In the genomic region with DNA sequence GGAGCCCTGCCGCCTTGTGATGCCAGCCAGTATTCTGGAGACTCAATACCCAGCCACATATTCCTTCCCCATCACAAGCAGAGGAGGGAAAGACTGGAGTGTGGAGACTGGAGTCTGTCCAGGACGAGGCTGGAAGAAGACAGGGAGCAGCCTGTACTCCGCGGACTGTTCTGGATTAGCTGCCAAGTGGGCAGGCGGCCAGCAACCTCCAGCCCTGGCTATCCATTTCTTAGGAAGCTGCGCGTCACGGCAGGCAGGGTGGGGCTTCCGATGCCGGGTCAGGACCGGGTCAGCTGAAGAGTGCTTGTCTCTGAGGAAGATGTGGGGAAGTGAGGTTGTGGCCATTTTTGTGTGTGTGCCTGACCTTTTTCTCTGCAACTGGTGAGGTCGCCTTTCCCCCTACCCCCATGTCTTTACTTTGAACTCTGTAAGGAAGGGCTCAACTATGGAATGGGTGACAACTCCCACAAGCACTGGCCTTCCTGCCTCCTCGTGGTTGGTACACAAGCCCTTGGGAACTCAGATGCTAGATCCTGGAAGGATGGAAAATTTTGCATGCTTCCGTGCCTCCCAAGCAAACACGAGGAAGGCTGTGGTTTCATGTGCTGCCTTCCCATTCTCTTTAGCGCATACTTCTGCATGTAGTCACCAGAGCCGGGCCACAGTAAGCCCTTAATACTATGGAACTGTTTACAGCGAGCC, we compare ENCODE assay signal across 9 mouse cellular contexts.
DNase-seq lines count a peak whose midpoint lies in the region; ATAC-seq and TF ChIP-seq lines count a peak whose summit lies in the region.
"Had no signal": no experiment of that assay in that cellular context is flagged by ENCODE, and none has a peak within 500 bp of the region (broad histone marks: within the 10 kb centered on the region; RNA-seq: fewer than 3 reads in every experiment).

No protein-coding gene starts in this region.

- no peak overlapping the region for H3K9ac ChIP-seq in heart, embryonic 14.5 days (ENCODE audit: low read length)
- H3K9ac ChIP-seq in liver, adult 2 months (ENCODE audit: low read depth, low read length): no peak overlapping the region

- DNase-seq in thymus, postnatal 25 days: peak; percentile 4
- no peak for DNase-seq in thymus, postnatal 0 days (ENCODE audit: low spot score)
- peak; percentile 98 for DNase-seq in fibroblast of lung, adult 2 months (ENCODE audit: low read depth)
- peak; percentile 99 for DNase-seq in kidney, postnatal 14 days
- peak; percentile 80 for DNase-seq in liver, adult 2 months (ENCODE audit: extremely low read depth, low read depth, low spot score)
- DNase-seq in neural tube, embryonic 10.5 days (ENCODE audit: extremely low spot score, low spot score): peak; percentile 19
- DNase-seq in testis, postnatal 10 days (ENCODE audit: low spot score): peak; percentile 99

- no peak overlapping the region; a peak in 1 of 4 replicates for H3K4me3 ChIP-seq in heart, embryonic 14.5 days (ENCODE audit: control insufficient read depth in 1 of 2, insufficient read depth in 1 of 2, low read depth in 1 of 2, low read length in 2 of 2)
- H3K4me3 ChIP-seq in liver, adult 2 months (ENCODE audit: insufficient read depth, low read depth, low read length): no peak overlapping the region

- peak overlapping the region; percentile 83 to 91 for H3K27ac ChIP-seq in heart, embryonic 14.5 days (replicated peaks in 1 of 2; ENCODE audit: control insufficient read depth in 1 of 2, insufficient read depth in 1 of 2, low read depth in 2 of 2, low read length in 2 of 2)
- peak overlapping the region; percentile 14 for H3K27ac ChIP-seq in liver, adult 2 months (replicated peaks; ENCODE audit: insufficient read depth, low read depth, low read length)

- ATAC-seq in heart, embryonic 14.5 days (ENCODE audit: insufficient number of reproducible peaks, insufficient read depth, low FRiP score, low read depth): peak; percentile 94

- H3K4me2 ChIP-seq in heart, embryonic 14.5 days (ENCODE audit: low read length): peak overlapping the region; percentile 65

- H3K4me1 ChIP-seq in heart, embryonic 14.5 days (ENCODE audit: control insufficient read depth in 2 of 2, insufficient read depth in 2 of 2, low read length in 2 of 2): peaks cover 9 to 14% of the 10 kb centered on the region in 2 experiments
- H3K4me1 ChIP-seq in liver, adult 2 months (ENCODE audit: control insufficient read depth, insufficient read depth, low read length): peaks cover 3% of the 10 kb centered on the region; the same call in 1 of the 2 replicates

- no peaks in the 10 kb centered on the region for H3K27me3 ChIP-seq in heart, embryonic 14.5 days (ENCODE audit: control insufficient read depth, insufficient read depth, low read length)
- H3K27me3 ChIP-seq in liver, adult 2 months (ENCODE audit: control insufficient read depth, insufficient read depth, low read length): no peaks in the 10 kb centered on the region

- no peaks in the 10 kb centered on the region for H3K79me2 ChIP-seq in liver, adult 2 months (ENCODE audit: control insufficient read depth, insufficient read depth, low read length)

- WGBS in heart, embryonic 14.5 days: 23% methylated on average over 18 of the region's 18 CpGs
- 26% methylated on average over 18 of the region's 18 CpGs for WGBS in liver, adult 2 months

- H3K9me3 ChIP-seq in heart, embryonic 14.5 days (ENCODE audit: control insufficient read depth, low read length): no peaks in the 10 kb centered on the region
- H3K9me3 ChIP-seq: G1E had no signal

- TF ChIP-seq POLR2A in liver, adult 2 months (IDR thresholded peaks at IDR 0.05; ENCODE audit: extremely low read depth, insufficient read depth, low read length): no peak

- no peak for TF ChIP-seq CTCF in liver, adult 2 months (IDR thresholded peaks at IDR 0.05; ENCODE audit: low read depth, low read length)

- H3K36me3 ChIP-seq in heart, embryonic 14.5 days (ENCODE audit: control insufficient read depth, insufficient read depth, low read length): no peaks in the 10 kb centered on the region
- H3K36me3 ChIP-seq in liver, adult 2 months (ENCODE audit: control insufficient read depth, insufficient read depth, low read length): no peaks in the 10 kb centered on the region
- H3K36me3 ChIP-seq: G1E had no signal
